Comparison of ENCODE assay signal across 24 mouse cellular contexts in the genomic region with DNA sequence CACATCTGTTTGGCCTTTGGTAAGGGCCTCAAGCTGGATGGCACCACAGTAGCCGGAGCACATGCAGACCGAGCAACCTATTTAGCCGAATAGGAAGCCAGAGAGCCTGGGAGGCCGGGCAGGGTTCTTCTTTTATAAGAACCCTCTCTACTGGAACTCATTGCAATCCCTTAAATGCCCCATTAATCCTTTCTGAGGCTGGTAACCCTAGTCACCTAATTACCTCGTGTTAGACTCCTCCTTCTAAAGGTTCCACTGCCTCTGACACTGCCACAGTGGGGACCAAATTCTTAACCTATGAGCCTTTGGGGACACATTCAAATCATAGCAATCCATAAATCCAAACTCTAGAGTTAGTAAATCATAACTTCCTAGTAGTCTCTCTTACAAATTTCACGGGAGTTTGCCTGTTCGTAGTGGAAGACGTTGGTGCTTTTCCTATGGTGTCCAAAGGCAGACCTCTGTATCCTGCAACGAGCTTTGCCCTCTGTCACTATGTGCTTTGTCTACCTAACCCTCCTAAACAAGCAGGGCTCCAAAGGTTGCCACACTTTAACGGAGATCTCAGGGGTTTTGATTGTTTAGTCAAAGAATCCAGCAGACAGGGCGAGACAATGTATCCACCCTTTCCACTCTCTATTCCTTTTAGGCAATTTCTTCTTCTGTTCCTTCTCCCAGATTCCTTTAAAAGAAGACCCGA. TPM values are rescaled to one million over a fixed set of nuclear protein-coding genes. Genes with fewer than 3 reads are reported as not detected.
A peak's percentile ranks its signal among the peaks of the same experiment; 100 is the strongest.
DNase-seq lines count a peak whose midpoint lies in the region; ATAC-seq and TF ChIP-seq lines count a peak whose summit lies in the region.
"Had no signal": no experiment of that assay in that cellular context is flagged by ENCODE, and none has a peak within 500 bp of the region (broad histone marks: within the 10 kb centered on the region; RNA-seq: fewer than 3 reads in every experiment).

No protein-coding gene starts in this region.

- TF ChIP-seq CTCF in heart, adult 2 months (IDR thresholded peaks at IDR 0.05), result no peak

- no peak for TF ChIP-seq POLR2A in heart, adult 2 months (IDR thresholded peaks at IDR 0.05; ENCODE audit: insufficient read depth, low read depth, low read length)

- intact Hi-C loops in heart, adult 2 months (cut with DNase I), result loop anchor here (5.0 kb wide), 1 partner anchor 1232 kb away; no protein-coding TSS in a partner anchor

- H3K36me3 ChIP-seq in heart, adult 2 months (ENCODE audit: control insufficient read depth, insufficient read depth, low read length), result peaks cover 2% of the 10 kb centered on the region
- no peaks in the 10 kb centered on the region for H3K36me3 ChIP-seq in kidney, embryonic 16.5 days (ENCODE audit: insufficient read depth, low read length)
- H3K36me3 ChIP-seq in liver, embryonic 12.5 days, result no peaks in the 10 kb centered on the region
- H3K36me3 ChIP-seq: forebrain, embryonic 15.5 days; heart, embryonic 13.5 days; limb, embryonic 10.5 days; stomach, embryonic 15.5 days had no signal

- H3K9me3 ChIP-seq in kidney, embryonic 16.5 days (ENCODE audit: low read length), result no peaks in the 10 kb centered on the region
- no peaks in the 10 kb centered on the region for H3K9me3 ChIP-seq in liver, embryonic 12.5 days (replicated peaks)
- H3K9me3 ChIP-seq: forebrain, embryonic 15.5 days; heart, embryonic 13.5 days; limb, embryonic 10.5 days; stomach, embryonic 15.5 days had no signal

- H3K27me3 ChIP-seq in heart, adult 2 months (ENCODE audit: control insufficient read depth, insufficient read depth, low read length), result no peaks in the 10 kb centered on the region
- H3K27me3 ChIP-seq in kidney, embryonic 16.5 days (ENCODE audit: insufficient read depth, low read length), result no peaks in the 10 kb centered on the region
- H3K27me3 ChIP-seq in liver, embryonic 12.5 days (replicated peaks), result no peaks in the 10 kb centered on the region
- H3K27me3 ChIP-seq: forebrain, embryonic 15.5 days; heart, embryonic 13.5 days; stomach, embryonic 15.5 days had no signal

- H3K4me1 ChIP-seq in heart, adult 2 months (ENCODE audit: control insufficient read depth, insufficient read depth, low read length), result peaks cover 5% of the 10 kb centered on the region
- 0 out of 2 replicates have a peak, but pooled peaks cover 5% of the 10 kb centered on the region for H3K4me1 ChIP-seq in kidney, embryonic 16.5 days (ENCODE audit: insufficient read depth, low read length)
- peaks cover 28% of the 10 kb centered on the region for H3K4me1 ChIP-seq in liver, embryonic 12.5 days
- H3K4me1 ChIP-seq: forebrain, embryonic 15.5 days; limb, embryonic 10.5 days; stomach, embryonic 15.5 days had no signal

- no peak overlapping the region for H3K4me3 ChIP-seq in heart, adult 2 months
- no peak overlapping the region for H3K4me3 ChIP-seq in kidney, embryonic 16.5 days (ENCODE audit: low read length)
- H3K4me3 ChIP-seq in liver, embryonic 12.5 days, result no peak overlapping the region
- H3K4me3 ChIP-seq: forebrain, embryonic 15.5 days; heart, embryonic 13.5 days; limb, embryonic 10.5 days; stomach, embryonic 15.5 days had no signal

- H3K4me2 ChIP-seq in kidney, embryonic 16.5 days (replicated peaks; ENCODE audit: low read depth, low read length), result no peak overlapping the region
- H3K4me2 ChIP-seq in liver, embryonic 12.5 days, result no peak overlapping the region
- H3K4me2 ChIP-seq: forebrain, embryonic 15.5 days; heart, embryonic 13.5 days; midbrain, embryonic 11.5 days; stomach, embryonic 15.5 days had no signal

- no peak overlapping the region for H3K9ac ChIP-seq in heart, adult 2 months (ENCODE audit: low read depth, low read length)
- no peak overlapping the region for H3K9ac ChIP-seq in kidney, embryonic 16.5 days (replicated peaks; ENCODE audit: low read length)
- no peak overlapping the region for H3K9ac ChIP-seq in liver, embryonic 12.5 days
- H3K9ac ChIP-seq: forebrain, embryonic 15.5 days; heart, embryonic 13.5 days; stomach, embryonic 15.5 days had no signal

- H3K27ac ChIP-seq in heart, adult 2 months, result peak overlapping the region; percentile 45
- no peak overlapping the region for H3K27ac ChIP-seq in kidney, embryonic 16.5 days (ENCODE audit: low read length)
- H3K27ac ChIP-seq in liver, embryonic 12.5 days, result 0 out of 2 replicates have a peak overlapping the region, but pooled peaks have one; percentile 34
- H3K27ac ChIP-seq: forebrain, embryonic 15.5 days; heart, embryonic 13.5 days; limb, embryonic 10.5 days; stomach, embryonic 15.5 days had no signal

- ATAC-seq in kidney, embryonic 16.5 days (ENCODE audit: low FRiP score, low TSS enrichment), result peak; percentile 77; the same call in 1 of the 2 replicates
- ATAC-seq in liver, embryonic 12.5 days, result peak; percentile 48; the same call in 1 of the 2 replicates
- no peak for ATAC-seq in inflammation-experienced regulatory T-cells, adult 6 months
- ATAC-seq: CD4-positive, CD25-positive, alpha-beta regulatory T cell, adult 4 months; forebrain, embryonic 15.5 days; hindbrain, embryonic 16.5 days; lung, postnatal 0 days had no signal

- 79% methylated on average over 12 of the region's 12 CpGs for WGBS in heart, adult 2 months
- WGBS in kidney, embryonic 16.5 days, result 52% methylated on average over 12 of the region's 12 CpGs
- WGBS in liver, embryonic 12.5 days (ENCODE audit: insufficient replicate concordance), result 67% methylated on average over 12 of the region's 12 CpGs

- no peak for DNase-seq in heart, adult 2 months
- no peak for DNase-seq in heart, adult 11 months
- DNase-seq in kidney, adult 9 months, result no peak
- DNase-seq in yolk sac, embryonic 10.5 days (ENCODE audit: low spot score), result peak; percentile 70
- DNase-seq: adrenal gland, postnatal 25 days; cerebellum, adult 9-10 months; gastrocnemius, postnatal 10 days; kidney, adult 18-20 months; layer of hippocampus, adult 9-11 months; right cerebral cortex, adult 18-20 months; right cerebral cortex, postnatal 4 days; thymus, adult 2 months; thymus, postnatal 4 days had no signal

- H3K79me2 ChIP-seq in heart, adult 2 months (replicated peaks; ENCODE audit: control insufficient read depth, insufficient read depth, low read length), result no peaks in the 10 kb centered on the region

- no peak for TF ChIP-seq EP300 in heart, adult 2 months (IDR thresholded peaks at IDR 0.05; ENCODE audit: insufficient read depth, low read depth, low read length)

RNA-seq across cellular contexts. Expression of gene Fam129a, which starts 24.8 kb away (rescaled TPM):
- 10 to 100 TPM; 13.3 to 14.9 TPM for total RNA-seq in heart, adult 2 months (2021)
- 6.2 and 10.1 TPM in 2 replicates for polyA plus RNA-seq in heart, adult 2 months (2012; rRNA removed)
- 11.1 and 11.8 TPM in 2 replicates for polyA plus RNA-seq in kidney, embryonic 16.5 days (2015; fragmentation: Nextera tagmentation; extraction: Ambion mirVana)
- polyA plus RNA-seq in liver, embryonic 12.5 days (2016; fragmentation: Nextera tagmentation; extraction: Ambion mirVana), result 1.9 and 2.2 TPM in 2 replicates
- 10 to 100 TPM; 49.9 to 96.7 (median 68.7) TPM for polyA plus RNA-seq in inflammation-experienced regulatory T-cells, adult 6 months (2017; shearing (Covaris generic))
